Mouse (Mus musculus): Measurements from ENCODE around the gene Adarb1.

Gene Adarb1

DNA sequence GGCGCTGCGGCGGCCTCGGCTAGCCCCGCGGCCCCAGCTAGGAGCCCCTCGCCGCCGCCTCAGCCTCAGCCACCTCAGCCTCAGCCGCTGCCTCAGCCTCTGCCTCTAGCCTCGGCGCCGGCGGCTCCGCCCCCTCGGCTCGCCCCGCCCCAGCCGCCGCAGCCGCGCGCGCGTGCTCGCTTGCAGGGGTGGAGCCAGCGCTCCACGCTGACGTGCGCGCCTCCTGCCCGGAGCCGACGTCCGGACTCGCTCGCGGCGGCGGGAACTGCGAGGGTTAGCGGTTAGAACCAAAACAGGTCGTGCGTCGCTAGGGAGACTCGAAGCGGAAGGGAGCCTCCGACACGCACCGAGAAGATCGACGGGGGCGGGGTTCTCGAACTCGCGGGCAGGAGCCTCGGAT lies at the start of gene Adarb1:
TSS of gene Adarb1 (minus strand) at position 133 of the 400 bp plus-strand sequence.
- DNase-seq (ENCODE audit: low read depth, low spot score): peak; percentile 70

DNA sequence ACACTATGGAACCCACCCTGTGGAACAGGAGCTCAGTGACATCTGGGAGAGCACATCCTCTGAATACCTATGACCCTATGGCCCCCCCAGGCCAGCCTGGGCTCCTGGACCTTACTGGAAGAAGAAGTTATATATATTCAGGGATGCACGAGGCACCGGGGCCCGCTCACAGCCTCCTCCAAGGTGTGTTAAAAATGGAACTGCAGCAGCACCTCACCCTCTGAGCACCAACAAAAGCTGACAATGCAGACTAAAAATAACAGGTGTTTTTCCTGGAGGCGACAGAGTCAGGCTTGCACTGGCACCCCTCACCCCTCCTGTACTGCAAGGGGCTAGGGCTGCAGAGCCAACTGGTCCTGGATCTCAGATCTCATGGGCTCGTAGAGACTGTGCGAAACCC lies 49.3 kb upstream of the Adarb1 start:
- DNase-seq (ENCODE audit: low read depth, low spot score): no peak

DNA sequence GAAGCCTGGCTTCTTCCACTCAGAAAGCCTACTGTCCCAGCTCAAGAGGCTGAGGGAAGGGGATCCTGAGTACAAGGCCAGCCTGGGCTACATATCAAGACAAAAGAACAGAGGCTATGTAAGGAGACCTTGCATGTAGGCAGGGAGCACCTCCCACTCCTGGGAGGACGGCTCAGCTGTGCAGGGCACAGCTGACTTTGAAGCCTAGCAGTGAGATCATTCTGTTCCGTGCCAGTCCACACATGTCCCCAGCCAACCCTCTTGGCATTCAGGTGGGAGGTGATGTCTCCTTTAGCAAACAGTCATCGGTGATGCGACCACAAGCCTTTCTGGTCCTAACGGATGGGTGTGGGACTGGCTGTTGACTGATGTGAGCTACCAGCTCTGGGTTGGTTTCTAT lies 47.8 kb upstream of the Adarb1 start:
- no peak for DNase-seq (ENCODE audit: low read depth, low spot score)

DNA sequence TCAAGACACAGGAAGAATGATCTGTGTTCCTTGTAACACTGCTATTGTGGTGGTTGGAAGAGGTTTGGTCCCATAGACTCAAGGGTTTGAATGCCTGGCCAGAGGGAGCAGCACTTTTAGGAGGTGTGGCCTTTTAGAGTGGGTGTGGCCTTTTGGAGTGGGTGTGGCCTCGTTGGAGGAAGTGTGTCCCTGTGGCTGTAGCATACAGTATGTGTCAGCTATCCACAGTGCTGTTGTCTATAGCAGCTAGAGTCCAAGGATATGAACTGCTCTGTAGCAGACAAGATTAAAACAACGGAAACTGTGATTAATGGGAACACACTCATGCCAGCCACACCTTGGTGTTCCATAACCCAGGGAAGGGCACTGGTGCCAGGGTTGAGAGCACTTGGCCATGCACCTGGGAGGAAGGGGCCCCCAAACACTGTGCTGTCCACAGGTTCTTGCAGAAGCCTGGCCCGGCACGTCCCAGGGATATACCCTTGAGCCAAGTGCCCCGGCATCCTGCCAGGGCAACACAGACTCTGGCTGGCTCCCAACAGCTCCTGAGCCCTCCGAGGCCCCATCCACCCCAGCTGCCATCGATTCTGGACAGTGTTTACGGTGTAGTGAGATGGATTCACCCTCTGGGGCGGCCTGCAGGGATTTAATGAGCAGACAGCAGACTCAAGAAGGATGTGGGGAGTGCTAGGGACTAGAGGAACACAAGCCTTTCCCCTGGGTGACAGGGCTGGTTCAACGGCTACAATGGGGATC lies 46.3 kb upstream of the Adarb1 start:
- DNase-seq (ENCODE audit: low read depth, low spot score): no peak

DNA sequence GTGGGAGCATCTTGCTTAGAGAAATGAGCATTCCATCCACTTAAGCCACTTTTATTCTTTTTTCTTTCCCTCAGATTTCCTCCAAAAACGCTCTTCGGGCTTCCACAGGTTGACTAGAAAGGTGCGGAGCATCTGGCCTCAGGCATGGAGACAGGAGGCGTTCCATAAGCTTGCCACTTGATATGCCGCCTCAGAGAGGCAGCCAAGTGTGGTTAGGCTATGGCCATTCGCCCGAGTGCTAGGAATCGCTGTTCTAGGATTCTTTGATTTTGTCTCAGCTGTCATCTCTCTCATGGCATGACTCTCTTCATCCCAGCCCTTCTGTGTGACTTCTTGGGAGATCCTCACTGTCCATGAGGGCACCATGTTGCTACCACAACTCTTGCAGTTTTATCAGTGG lies 43.1 kb upstream of the Adarb1 start:
- DNase-seq (ENCODE audit: low read depth, low spot score): no peak

DNA sequence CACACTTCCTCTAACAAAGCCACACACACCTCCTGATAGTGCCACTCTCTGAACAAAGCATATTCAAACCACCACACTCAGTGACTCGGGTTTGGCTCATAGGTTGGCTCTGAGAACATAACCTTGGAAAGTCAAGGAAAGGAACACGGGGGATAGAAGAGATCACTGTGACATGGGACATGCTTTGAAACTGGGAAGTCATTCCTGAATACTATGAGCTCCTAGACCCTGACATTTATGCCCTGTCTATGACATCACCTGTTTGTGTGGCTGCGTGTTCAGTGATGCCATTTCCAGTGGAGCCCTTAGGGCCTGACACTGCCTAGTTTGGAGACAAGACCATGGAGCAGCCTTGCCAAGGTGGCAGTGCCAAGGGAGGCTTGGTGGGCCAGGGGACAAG lies 39.6 kb upstream of the Adarb1 start:
- DNase-seq (ENCODE audit: low read depth, low spot score): no peak

DNA sequence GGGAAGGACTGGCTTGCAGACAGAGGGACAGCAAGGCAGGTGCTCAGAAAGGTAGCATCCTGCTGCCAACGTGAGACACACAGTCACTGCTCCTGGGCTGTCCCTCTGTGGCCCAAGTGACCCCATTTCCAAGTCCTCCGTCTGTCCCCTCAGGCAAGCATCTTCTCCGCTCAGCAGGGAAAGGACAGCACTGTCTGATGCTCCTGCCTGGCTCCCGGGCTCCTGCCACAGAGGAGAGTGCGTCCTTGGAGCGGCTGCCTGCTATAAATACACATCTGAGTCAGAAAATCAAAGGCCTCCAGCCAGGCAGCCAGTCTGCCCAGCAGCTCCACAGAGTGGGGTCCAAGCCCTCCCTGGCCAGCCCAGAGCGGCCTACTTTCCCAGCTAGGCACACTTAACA lies 38.4 kb upstream of the Adarb1 start:
- DNase-seq (ENCODE audit: low read depth, low spot score): no peak

DNA sequence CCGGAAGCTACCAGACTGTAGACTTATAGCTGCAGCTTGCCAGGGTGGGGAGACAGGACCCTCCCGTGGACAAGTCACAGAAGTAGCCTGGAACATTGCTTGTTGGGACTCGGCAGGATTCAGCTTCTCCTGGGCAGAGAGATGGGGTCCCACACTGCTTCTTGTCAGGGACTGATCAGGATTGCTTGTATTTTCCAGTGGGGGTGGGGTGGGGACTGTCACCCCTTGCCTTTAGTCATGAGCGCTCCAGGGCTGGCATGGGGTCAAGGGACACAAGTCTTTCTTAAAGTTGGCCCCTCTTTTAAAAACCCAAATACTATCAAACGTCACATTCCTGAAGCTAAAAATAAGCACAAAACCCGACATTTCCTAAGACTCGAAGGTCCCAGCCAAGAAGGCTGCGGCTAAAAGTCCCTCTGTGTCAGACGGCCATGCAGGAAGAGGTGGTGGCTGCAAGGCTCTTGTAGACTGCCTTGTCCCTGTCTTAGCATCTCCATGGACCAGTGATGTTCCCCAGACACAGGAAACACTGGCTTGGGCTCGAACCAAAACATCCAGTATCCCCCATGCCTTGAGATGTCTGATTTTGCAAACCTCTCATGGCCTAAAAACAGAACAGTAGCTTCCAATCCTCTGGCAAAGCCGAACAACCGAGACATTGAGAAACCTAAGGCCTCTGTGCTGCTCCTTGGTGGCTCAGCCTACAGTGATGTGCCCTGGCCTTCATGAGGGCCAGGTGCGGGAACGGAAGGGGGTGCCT lies 37.4 kb upstream of the Adarb1 start:
- DNase-seq (ENCODE audit: low read depth, low spot score): no peak

DNA sequence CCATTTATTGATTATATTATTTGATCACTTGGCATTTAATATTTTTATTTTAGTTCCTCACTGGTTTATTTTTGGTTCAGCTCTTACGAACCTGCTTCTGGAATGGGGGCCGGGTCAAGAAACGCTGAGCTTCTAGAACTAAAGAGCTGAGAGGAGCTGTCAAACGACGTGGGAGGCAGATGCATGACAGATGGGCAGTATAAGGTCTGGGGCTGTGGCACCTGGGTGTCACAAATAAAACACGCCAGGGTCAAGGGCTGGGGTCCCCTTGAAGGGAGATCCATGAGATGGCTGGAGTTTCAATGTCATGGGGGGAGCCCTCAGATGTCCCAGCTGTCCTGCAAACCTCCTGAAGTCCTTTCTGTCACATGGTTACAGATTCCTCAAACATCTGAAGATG lies 36.7 kb upstream of the Adarb1 start:
- no peak for DNase-seq (ENCODE audit: low read depth, low spot score)

DNA sequence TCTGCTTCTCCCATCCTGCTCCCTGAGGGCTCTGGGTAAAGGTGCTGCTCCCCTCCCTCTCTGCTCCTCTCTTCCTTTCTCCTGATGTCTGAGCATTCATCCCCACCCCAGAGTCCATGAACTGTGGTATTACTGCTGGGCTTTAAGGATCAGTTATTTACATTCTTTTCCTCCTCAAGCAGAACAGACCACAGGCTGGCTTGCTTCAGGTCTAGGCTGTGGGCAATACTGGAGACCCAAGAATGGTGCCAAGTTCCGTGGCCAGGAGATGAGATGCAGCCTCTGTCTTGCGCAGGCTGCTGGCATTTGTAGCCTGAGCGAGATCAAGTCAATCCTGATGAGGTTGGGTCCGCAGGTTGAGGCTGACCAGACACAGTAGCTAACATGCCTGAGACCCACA lies 33.8 kb upstream of the Adarb1 start:
- no peak for DNase-seq (ENCODE audit: low read depth, low spot score)

DNA sequence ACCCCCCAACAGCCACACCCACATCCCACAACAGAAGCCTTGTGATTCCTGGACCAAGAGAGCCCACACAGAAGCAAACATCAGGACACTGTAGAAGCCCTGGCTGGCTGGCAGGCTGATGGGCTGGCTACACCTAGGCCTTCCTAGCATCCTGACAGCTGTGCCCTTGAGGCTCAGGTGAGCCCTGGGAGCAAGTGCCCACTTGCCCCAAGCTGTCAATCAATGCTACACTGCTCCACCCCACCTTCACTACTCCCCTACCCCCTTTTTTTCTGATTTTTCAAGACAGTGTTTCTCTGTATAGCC lies 32.0 kb upstream of the Adarb1 start:
- DNase-seq (ENCODE audit: low read depth, low spot score): no peak

DNA sequence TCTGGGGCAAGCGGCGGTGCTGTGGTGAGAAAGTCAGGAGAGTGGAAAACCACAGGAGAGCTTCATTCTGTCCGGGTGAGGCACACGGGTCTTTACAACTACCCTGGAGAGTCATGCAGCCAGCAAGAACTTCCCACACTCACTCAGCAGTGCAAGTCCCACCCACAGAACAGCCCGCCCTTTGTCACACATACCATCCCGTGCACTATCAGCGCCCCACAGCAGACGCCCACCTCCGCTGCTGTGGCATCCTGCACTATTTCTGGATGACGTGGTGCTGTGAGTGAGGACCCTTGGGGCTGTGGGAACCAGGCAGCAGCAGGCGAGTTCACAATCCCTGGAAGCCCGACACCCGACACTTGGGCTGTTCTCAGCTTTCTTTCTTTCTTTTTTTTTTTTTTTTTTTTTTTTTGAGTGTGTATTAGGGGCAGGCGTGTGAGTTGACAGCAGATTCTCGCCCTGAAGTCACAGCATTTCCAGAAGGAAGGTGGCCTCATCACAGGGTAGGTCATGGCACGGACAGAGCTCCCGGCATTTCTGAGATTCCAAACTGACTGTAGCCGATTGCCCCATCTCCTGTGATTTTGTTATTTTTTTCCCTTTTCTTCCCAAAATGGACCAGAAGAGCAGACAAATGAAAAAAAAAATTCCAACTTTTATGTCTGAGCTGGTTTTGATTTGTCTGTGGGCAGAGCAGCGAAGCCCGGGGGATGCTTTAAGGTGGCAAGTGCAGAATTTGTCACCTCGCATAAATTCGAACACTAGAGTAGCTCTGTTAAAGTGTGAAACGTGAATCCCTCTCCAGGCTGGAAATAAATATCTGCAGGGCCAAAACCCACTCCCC lies 31.5 kb upstream of the Adarb1 start:
- DNase-seq (ENCODE audit: low read depth, low spot score): no peak

DNA sequence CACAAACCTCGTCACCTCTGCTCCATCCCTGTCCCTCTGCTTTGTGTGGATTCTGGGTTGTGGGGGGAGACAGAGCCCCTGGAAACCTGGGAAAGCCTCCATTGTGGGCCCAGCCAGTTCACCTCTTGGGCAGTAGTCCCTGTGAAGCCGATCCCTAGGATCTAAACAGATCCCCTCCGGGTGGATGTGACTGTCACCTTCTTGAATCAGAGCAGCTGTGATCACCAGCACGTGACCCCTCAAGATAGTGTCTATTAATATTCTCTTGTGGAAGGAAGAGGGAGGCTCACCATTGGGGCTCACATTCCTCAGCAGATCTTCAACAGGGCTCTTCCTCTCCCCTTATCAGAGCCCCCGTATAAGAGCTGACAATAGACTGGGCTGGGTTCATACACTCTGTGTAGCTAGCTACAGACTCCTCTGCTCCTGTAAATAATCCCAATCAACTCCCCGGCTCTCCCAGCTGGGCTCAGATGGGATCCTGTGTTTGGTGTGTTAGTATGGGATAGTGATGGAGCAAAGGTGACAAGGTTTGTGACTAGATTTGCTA lies 30.7 kb upstream of the Adarb1 start:
- DNase-seq (ENCODE audit: low read depth, low spot score): no peak

DNA sequence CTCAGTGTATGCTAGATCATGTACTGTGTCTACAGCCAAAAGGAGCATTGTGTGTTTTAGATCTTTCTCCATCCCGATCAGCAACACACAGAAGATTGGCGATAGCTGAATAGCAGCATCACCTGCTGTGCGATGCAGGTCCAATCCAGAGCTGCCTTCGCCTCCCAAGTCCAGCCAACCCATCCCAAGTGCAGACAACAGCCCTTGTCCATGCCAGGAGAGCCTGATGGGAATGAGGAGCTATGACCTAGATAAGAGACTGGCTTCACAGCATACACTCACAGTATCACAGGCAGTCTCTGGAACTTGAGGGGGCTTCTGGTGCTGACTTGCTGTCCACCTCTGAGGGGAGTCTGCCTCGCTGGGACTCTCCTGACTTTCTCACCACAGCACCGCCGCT lies 30.1 kb upstream of the Adarb1 start:
- no peak for DNase-seq (ENCODE audit: low read depth, low spot score)

DNA sequence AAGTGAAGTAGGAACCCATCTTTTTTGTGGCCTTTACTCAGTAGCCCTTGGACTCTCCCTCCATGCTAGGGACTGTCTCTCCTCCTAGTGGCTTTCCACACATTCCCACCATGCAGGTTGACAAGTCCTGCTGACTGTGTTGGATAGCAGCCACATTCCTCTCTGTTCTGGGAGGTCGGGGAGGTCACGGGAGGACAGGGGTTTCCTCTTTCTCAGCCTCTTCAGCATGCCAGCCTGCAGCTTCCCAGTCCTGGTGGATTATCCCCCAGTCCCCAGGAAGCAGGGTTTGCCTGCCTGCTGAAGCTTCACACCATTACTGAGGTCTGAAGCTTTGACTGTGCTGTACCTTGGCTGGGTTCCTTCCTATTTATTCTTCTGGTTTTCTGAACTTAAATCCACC lies 29.7 kb upstream of the Adarb1 start:
- no peak for DNase-seq (ENCODE audit: low read depth, low spot score)

DNA sequence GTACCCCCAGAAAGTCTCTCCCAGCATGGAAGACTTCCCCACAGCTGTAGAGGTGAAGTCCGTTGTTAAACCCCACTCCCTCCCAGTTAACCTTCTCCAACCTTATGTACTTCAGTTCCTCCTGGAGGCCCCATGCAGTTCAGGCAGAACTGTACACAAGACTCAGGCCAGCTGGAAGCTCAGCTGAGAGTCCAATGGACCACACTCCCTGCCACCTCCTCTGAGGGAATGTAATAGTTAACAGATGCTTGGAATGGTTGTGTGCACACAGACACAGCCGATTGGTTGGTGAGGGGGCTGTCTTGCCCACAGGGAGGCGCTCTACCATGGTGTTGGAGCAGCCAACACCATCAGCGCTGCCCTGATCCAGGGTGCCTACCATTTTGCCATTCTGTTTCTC lies 24.2 kb upstream of the Adarb1 start:
- DNase-seq (ENCODE audit: low read depth, low spot score): no peak

DNA sequence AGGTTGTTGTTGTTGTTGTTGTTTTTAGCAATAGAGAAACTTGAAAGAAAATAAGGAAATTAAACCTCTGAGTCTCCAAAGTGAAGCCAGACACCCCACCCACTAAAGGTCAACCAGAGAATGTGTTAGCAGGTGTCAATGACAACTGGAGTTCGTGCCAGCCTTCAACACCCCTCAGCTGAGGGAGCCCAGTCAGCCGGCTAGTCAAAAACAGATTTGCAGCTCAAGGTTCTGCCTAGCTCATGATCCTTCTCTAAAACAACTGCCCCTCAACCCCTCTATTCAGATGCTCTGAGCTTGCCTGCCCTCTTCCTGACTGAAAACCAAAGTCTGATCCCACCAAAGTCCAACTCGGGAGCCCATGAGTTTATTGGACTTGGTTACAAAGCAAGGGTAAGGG lies 23.7 kb upstream of the Adarb1 start:
- no peak for DNase-seq (ENCODE audit: low read depth, low spot score)

DNA sequence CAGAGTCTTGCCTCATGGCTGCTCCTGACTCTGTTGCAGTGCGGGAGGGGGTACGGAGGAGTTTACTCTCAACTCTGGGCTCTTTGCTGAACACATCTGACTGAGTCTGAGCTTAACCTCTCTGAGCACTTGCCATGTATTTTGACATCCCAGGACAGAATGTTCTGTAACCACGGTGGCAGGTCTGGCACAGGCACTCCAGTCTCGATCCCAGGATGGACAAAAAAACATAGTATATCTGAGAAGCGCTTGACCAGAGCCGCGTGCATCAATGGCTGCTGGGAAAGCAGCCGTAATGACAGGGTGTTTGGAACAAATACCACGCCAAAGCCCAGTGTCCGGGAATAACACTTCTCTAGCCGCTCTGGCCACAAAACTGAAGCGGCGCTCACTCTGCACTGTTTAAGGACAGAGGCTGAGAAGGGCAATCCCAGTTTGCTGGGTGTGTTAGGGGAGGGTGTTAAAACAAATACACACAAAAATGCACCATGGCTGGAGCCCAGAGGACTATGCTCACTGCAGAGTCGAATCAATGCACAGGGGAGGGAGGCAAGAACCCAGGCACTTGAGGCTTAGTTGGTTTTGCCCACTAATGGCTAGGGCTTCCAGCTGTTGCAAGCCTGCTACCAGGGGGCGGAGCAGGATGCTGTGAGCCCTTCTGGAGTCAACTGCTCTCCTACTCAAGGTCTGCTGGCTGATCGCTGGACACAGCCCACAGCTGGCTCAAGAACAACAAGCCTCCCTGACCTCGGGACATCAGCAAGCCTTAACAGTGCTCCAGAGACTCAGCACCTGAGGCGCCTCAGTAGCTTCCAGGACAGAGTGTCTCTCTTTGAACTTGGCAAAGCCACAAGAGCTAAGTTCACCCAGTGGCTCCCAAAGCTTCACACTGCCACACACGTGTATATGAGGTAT lies 23.0 kb upstream of the Adarb1 start:
- DNase-seq (ENCODE audit: low read depth, low spot score): no peak

DNA sequence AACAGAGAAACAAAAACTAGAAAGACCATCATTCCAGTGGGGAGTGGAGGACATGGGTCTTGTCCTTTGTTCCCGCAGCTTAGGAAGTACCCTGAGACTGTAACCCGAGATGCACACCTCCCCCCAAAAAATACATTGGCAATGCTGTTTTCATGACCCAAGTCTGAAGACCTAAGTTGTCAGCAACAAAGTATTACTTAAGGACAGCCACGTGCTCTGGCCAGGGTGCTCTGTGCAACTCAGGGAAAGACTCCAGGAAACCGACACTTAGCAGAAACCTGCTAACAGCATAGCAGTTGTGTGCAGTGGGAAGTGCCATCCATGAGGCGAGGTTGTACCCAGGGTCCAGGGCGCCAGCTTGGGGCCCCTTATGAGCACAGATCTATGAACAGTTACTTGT lies 22.2 kb upstream of the Adarb1 start:
- DNase-seq (ENCODE audit: low read depth, low spot score): no peak

DNA sequence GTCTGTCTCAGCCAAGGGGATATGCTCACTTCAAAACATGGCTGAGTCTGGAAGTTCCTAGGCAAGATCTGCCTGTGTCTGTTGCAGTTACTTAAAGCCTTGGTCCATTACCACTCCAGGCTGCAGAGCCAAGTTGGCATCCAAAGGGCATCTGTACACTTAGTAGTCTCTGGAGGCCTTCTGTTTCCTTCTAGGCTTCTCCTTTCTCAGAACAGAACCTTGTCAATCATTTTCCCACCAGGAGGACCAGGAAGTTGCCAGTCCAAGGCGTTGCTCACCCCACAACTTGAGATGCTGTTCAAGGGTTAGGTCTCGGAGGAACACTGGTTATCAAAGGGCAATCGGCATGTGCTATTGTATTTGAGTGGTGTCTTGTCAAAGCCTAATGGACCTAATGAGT lies 21.0 kb upstream of the Adarb1 start:
- no peak for DNase-seq (ENCODE audit: low read depth, low spot score)

DNA sequence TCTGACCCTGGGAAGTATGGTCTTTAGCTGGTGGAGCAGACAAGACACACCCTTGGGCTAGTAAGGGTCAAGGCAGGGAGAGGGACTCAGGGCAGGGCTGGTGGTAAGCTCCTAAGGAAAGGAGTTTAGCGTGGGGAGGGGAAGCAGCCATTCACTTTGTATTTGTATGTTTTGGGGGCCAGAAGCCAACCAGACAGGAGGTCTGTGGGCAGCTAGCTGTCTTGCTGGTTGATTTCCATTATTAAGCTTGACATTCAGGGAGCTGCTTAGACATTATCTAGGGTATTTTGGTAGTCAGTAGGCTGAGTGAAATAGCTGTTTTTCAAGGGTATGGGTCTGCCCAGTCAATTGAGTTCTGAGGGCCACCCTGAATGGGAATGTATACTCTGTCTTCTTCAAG lies 20.0 kb upstream of the Adarb1 start:
- DNase-seq (ENCODE audit: low read depth, low spot score): no peak
